Mouse (Mus musculus) monocyte, adult 5-6 weeks (primary cell): ENCODE measurements around the gene Glis2. TPM values are rescaled to one million over a fixed set of nuclear protein-coding genes. Genes with fewer than 3 reads are reported as not detected.

Source experiments
- ATAC-seq: fragments of 153-309, 156-312 bp; replicated peaks from 2 replicates; pipeline ENCODE4 v1.8.0; 2017; ENCODE audit warnings: mild to moderate bottlenecking; ENCODE audit not compliant: low TSS enrichment, insufficient number of reproducible peaks, severe bottlenecking, poor library complexity, low FRiP score
- total RNA-seq: library from RNA; stranded (forward); fragments of 200-1000, 200-491, 200-594 nt; gene quantifications from 3 replicates; pipeline ENCODE4 v1.2.3, GENCODE M21; 2017

Glis2 gene
- total RNA-seq, 1 experiment from 2014 or later: 0.76 TPM

GRCm38 (mm10) chr16:4598891-4599543 lies 4.5 kb downstream of the Glis2 start:
- no peak for ATAC-seq

GRCm38 (mm10) chr16:4599616-4600015 lies 5.1 kb downstream of the Glis2 start:
- no peak for ATAC-seq

- ATAC-seq: no peak
These were observed 6.3 kb downstream of the Glis2 start for GRCm38 (mm10) chr16:4600701-4601310.

DNA sequence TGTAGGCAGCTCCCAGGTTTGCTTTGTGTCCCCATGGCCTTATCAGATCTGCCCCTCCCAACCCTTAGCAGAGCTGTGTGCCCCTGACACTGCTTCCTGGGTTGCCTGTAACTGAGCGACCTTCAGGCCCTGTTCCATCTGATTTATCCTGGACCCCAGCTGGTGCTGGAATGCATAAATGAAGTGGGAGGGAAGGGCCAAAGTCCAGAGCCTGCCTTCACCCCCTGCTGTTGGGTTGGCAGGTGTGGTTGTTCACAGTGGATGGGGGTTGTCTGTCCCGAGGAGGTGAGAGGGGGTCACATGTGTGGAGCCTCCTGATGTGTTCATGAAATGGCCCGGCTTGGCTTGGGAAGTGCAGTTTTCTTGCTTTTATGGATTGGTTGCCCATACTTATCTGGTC lies 7.7 kb downstream of the Glis2 start:
- ATAC-seq: no peak

GRCm38 (mm10) chr16:4602766-4603452 lies 8.4 kb downstream of the Glis2 start:
- ATAC-seq: no peak

DNA sequence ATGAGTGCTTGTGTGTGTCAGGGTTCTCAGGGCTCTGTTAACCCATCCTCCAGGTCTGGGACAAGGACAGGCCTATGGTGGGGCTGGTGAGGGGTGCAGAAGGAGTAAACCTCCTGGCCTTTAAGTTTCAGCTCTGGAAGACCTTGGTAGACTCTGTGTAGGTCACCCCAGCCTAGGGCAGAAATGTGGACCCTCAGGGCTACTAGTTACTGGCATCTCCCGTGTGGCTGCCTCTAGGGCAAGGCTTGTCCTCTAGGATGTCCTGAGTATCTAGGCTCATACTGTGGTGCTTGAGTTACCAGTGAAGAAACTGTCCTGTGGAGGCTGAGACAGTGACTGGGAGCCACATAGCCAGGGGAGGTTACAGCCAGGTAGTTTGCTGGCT lies 8.9 kb downstream of the Glis2 start:
- no peak for ATAC-seq

DNA sequence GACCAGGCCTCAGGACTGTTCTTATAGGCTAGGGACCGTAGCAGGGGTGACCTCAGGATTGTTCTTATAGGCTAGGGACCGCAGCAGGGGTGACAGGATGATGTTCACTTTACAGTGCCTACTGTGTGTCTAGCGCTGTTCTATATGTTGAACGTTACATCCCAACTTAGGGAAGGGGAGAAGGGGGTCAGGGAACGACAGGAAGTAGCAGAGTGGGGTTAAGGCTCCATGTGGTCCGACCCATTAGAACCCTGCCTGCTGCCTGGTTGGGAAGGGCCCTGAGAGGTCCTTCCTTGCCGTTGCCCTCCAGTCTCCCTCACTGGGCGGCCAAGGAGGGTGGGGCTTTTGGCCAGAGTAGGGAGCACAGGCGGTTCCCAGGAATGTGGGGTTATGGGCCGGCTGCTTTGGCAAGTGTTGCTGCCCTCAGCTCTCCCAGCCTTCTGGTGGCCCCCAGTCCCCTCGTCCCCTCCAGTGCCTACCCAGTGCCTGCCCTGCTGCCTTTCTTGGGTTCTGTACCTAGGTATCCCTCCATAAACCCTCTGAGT lies 9.9 kb downstream of the Glis2 start:
- ATAC-seq: no peak

DNA sequence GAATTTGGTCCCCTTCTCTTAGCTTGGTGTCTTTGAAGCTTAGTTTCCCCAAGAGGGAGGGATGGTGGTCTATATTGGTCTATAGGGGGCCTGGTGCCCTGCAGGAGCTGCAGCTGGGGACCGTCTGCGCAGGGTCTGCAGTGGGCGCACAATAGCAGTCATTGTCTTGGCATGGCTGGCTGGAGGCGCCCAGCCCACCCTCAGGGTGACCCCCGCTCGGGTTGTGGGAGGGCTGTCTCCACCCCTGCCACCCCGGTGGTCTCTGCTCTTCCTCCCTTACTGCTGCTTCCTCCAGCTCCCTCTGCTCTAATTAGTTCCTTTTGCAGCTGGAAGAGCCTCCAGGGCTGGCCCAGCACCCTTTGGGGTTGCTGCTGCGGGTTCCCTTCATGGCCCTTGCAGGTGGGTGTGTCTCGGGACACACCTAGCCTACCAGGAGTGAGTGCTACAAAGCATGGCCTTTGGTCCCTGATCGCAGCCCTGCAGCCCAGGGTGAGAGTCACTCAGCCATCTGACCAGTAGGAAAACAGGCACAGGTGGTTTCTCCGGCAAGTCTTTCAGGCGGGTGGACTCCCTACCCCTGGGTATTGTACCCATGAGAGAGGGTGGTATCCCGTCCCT lies 11.1 kb downstream of the Glis2 start:
- ATAC-seq: no peak

DNA sequence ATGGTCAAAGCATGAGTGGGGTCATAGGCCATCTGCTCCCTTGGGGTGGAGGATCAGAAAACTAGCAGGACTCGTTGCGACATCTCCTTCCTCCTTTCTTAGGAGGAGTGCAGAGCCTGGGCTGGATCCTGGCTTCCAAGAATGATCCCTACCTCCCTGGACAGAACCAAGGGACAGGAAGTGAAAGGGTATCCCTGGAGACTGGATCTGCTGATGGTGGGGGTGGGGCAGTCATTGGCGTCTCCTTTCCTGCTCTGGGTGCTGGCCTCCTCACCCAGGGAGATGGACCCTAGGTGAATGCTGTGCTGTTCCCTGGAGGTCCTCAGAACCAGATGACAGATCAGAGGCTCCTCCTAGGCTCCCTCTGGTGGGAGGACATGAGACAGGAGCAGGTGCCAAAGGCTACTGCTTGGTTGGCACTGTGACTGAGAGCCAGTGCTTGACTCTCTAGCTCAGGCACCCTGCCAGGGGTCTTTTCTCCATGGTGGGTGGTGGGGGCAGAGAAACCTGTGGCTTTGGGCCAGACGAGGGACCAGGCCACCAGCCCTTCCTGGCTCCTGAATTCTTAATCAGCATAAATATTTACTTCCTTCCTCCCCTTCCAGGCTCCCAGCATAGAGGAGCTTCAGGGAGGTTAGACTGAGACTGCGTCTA lies 12.0 kb downstream of the Glis2 start:
- no peak for ATAC-seq

DNA sequence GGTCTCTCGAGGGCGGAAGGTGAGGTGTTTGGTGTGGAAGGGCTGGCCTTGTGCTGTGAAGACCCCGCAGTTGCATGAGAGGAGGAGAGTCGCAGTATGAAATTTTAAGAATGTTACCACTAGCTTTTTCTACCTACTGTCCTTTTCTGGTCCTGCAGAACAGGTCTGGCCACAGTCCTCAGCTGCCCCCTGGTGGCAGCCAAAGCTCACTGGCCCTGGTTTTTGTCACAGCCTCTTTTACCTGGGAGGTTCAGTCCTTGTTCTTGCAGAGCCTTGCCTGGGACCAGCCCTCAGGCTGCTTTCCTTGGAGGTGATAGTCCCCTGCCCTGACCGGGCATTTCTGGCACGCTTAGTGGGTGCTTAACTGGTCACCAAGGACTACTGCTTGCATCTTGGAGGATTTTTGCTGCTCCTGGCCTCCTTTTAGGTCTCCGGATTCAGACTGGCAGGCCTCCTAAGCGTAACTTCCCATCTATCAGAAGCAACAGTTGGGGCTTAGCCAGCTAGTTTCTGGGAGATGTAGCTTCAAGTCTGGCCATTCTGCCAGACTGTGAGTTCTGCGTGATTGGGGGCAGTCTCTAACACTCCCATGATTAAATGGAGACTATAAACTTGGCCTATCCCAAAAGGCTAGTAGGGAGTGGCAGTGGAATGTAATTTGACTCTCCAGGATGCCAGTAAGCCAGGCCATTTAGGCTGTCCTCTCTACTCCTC lies 13.5 kb downstream of the Glis2 start:
- peak; percentile 65 for ATAC-seq

GRCm38 (mm10) chr16:4608532-4609059 lies 14.1 kb downstream of the Glis2 start:
- ATAC-seq: no peak

DNA sequence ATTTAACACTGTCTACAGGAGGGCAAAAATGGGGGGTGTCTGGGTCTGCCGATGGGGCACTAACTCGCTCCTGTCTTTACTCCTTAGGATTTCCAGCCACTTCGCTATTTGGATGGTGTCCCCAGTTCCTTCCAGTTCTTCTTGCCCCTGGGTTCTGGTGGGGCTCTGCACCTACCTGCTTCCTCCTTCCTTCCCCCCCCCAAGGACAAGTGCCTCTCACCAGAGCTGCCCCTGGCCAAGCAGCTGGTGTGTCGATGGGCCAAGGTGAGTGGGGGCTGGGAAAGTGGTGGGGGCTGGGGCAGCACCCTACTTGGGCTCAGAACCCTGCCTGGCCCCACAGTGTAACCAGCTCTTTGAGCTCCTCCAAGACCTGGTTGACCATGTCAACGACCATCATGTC lies 16.7 kb downstream of the Glis2 start:
- no peak for ATAC-seq

DNA sequence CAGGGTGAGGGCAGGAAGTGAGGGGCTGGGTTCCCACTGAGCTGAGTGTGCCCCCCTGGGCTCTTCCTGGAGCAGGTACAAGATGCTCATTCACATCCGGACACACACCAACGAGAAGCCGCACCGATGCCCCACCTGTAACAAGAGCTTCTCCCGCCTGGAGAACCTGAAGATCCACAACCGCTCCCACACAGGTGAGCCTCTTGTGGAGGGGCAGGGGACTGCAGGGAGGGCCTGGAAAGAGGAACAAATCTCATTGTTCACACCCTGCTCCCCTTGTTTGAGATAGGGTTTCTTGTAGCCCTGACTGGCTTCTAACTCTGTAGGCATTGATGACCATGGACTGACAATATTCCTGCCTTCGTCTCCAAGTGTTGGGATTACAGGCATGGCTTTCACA lies 17.2 kb downstream of the Glis2 start:
- ATAC-seq: no peak

DNA sequence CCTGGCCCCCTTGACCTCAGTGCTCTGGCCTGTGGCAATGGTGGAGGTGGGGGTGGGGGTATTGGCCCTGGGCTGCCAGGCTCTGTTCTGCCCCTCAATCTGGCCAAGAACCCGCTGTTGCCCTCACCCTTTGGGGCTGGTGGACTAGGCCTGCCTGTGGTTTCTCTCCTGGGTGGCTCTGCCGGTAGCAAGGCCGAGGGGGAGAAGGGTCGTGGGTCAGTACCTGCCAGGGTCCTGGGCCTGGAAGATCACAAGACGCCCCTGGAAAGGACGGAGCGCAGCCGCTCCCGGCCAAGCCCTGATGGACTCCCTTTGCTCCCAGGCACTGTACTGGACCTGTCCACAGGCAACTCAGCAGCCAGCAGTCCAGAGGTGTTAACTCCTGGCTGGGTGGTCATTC lies 19.2 kb downstream of the Glis2 start:
- no peak for ATAC-seq

- ATAC-seq: no peak
These were observed 20.1 kb downstream of the Glis2 start for GRCm38 (mm10) chr16:4614639-4615038.

DNA sequence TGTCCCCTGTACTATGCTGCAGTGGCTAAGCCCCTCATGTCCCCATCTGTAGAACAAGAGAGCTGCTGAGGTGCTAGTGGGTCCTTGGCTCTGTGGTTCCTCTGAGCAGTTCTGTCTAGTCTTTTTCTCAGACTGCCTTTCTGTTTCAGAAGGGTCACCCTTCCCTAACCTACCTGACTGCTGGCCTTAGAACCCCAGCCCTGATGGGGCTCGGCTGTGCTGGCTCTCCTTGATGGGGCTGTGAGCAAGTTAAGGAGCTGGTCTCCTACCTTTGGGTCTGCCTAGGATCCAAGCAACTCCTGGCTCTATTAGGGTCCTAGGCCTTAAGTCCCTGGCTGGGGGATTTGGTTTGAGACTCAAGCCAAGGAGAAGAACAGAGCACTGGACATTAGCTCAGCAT lies 20.8 kb downstream of the Glis2 start:
- no peak for ATAC-seq

- ATAC-seq: no peak
These were observed 22.3 kb downstream of the Glis2 start for GRCm38 (mm10) chr16:4616829-4617228.

DNA sequence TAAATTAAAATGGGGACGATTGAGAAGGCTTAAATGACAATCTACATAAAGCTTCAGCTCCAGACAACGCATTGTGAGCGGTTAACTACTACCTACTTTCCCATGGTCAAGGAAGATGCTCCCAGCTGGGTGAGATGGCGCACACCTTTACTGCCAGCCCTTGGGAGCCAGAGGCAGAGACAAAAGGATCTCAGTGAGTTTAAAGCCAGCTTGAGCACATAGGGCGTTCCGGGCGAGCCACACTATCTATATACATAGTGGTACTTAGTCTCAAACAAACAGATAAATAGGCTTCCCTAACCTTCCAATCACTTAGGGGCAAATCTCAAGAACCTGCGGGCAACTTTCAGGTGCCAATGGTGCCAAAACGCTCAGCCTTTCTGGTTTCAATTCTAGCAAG lies 29.6 kb downstream of the Glis2 start:
- no peak for ATAC-seq
